Mouse (Mus musculus) Patski (cell line): ENCODE measurements around the gene Ltbp3. TPM values are rescaled to one million over a fixed set of nuclear protein-coding genes. Genes with fewer than 3 reads are reported as not detected.

Experiments used
- ATAC-seq: fragments of 100-300 bp; one replicate; pipeline ENCODE4 v1.8.0; 2021
- CTCF ChIA-PET: fragments of 350-600 bp; sonication (Branson Sonifier 250); formaldehyde crosslinking; loops from one replicate; lab custom pipeline; 2022; ENCODE audit warnings: inconsistent platforms; lab: Charles Lee
- POLR2A ChIA-PET: fragments of 350-600 bp; sonication (Branson Sonifier 250); formaldehyde crosslinking; loops from one replicate; lab custom pipeline; 2022; ENCODE audit warnings: antibody characterized with exemption, inconsistent platforms; lab: Charles Lee
- DNase-seq: peaks from one replicate; pipeline ENCODE4 v3.0.0-alpha.2; 2011; ENCODE audit warnings: low read depth, low spot score
- H3K27me3 ChIP-seq: fragments of 371-371 bp; one replicate; pipeline ENCODE4 v1.5.1; 2021
- CTCF ChIP-seq: fragments of 100-300 bp; IDR thresholded peaks from one replicate; pipeline ENCODE4 v1.5.1; 2021
- in situ Hi-C: fragments of 300-500 bp; cut with MboI; formaldehyde crosslinking; loops from 3 replicates; pipeline ENCODE4 v1.11.1; 2018; ENCODE audit warnings: low pct_unique_long_range_greater_than_20kb, mixed read lengths
- polyA plus RNA-seq: library from polyadenylated mRNA; unstranded; gene quantifications from one replicate; pipeline ENCODE4 v1.2.3, GENCODE M21; 2021

Gene Ltbp3
- polyA plus RNA-seq, 1 experiment from 2014 or later: 747 TPM

- ATAC-seq: no peak
- ChIA-PET POLR2A (interaction anchor here (1.2 to 1.5 kb wide), 4 partner anchors 10 to 36 kb away, joined by 3 to 8 read pairs (median 6); no protein-coding TSS in a partner anchor), CTCF (interaction anchor here (0.8 to 1.4 kb wide), 4 partner anchors 9 to 34 kb away, joined by 3 to 6 read pairs (median 3); no protein-coding TSS in a partner anchor)
- no peaks in the 10 kb centered on the region for H3K27me3 ChIP-seq
- no peak for DNase-seq
- no peak for TF ChIP-seq CTCF
- in situ Hi-C loops: no loop called here
Observed at GRCm38 (mm10) chr19:5806809-5807205, 66.1 kb downstream of the Ltbp3 start.

GRCm38 (mm10) chr19:5807740-5808139 is 67.0 kb downstream of the Ltbp3 start:
- in situ Hi-C loops: no loop called here
- H3K27me3 ChIP-seq: no peaks in the 10 kb centered on the region
- POLR2A ChIA-PET: interaction anchor here (0.6 to 1.3 kb wide), 6 partner anchors 9 to 40 kb away, joined by 3 read pairs; no protein-coding TSS in a partner anchor
- no peak for TF ChIP-seq CTCF
- no peak for ATAC-seq
- CTCF ChIA-PET: no interaction called here
- no peak for DNase-seq

Other genes with a start within 250 kb of the Ltbp3 start
- gene 1700020D05Rik, start 237.1 kb upstream of the Ltbp3 start, polyA plus RNA-seq: 1.6 TPM
- 30.0 TPM for gene Snx32, start 230.4 kb upstream of the Ltbp3 start, polyA plus RNA-seq
- gene Ovol1, start 180.3 kb upstream of the Ltbp3 start, polyA plus RNA-seq: 0.08 TPM
- 8.3 TPM for gene Ap5b1, start 172.9 kb upstream of the Ltbp3 start, polyA plus RNA-seq
- gene Rnaseh2c, start 139.0 kb upstream of the Ltbp3 start, polyA plus RNA-seq: 79.1 TPM
- gene Kat5, start 130.7 kb upstream of the Ltbp3 start, polyA plus RNA-seq: 56.5 TPM
- gene Rela, start 103.4 kb upstream of the Ltbp3 start, polyA plus RNA-seq: 94.7 TPM
- gene Sipa1, start 77.2 kb upstream of the Ltbp3 start, polyA plus RNA-seq: 18.1 TPM
- gene Map3k11, start 52.2 kb upstream of the Ltbp3 start, polyA plus RNA-seq: 45.5 TPM
- gene Pcnx3, start 52.0 kb upstream of the Ltbp3 start, polyA plus RNA-seq: 78.8 TPM
- 0.06 TPM for gene Kcnk7, start 36.5 kb upstream of the Ltbp3 start, polyA plus RNA-seq
- gene Ehbp1l1, start 14.6 kb upstream of the Ltbp3 start, polyA plus RNA-seq: 39.7 TPM
- 73.0 TPM for gene Fam89b, start 11.3 kb upstream of the Ltbp3 start, polyA plus RNA-seq
- gene Scyl1, start 30.5 kb downstream of the Ltbp3 start, polyA plus RNA-seq: 117 TPM
- gene Frmd8, start 134.4 kb downstream of the Ltbp3 start, polyA plus RNA-seq: 30.4 TPM
- gene Slc25a45, start 136.9 kb downstream of the Ltbp3 start, polyA plus RNA-seq: 7.1 TPM
- gene Tigd3, start 153.2 kb downstream of the Ltbp3 start, polyA plus RNA-seq: 1.2 TPM
- gene Dpf2, start 172.1 kb downstream of the Ltbp3 start, polyA plus RNA-seq: 94.5 TPM
- gene Cdc42ep2, start 183.9 kb downstream of the Ltbp3 start, polyA plus RNA-seq: 6.5 TPM
- gene Pola2, start 223.3 kb downstream of the Ltbp3 start, polyA plus RNA-seq: 24.0 TPM
- not detected for gene Slc22a20, start 245.2 kb downstream of the Ltbp3 start, polyA plus RNA-seq